Comparison of ENCODE assay signal across 8 mouse cellular contexts in genomic region chr2:75589452-75589851, GRCm38 (mm10).
A peak's percentile ranks its signal among the peaks of the same experiment; 100 is the strongest.
DNase-seq lines count a peak whose midpoint lies in the region; ATAC-seq and TF ChIP-seq lines count a peak whose summit lies in the region.

No protein-coding gene starts in this region.

- no peak overlapping the region for H3K4me3 ChIP-seq in lung, postnatal 0 days (ENCODE audit: low read depth, low read length)
- peak overlapping the region; percentile 45 for H3K4me3 ChIP-seq in midbrain, embryonic 10.5 days

- no peak for ATAC-seq in CD4-positive, CD25-positive, alpha-beta regulatory T cell, adult 4 months
- no peak for ATAC-seq in lung, postnatal 0 days

- peak; percentile 36 for DNase-seq in CD4-positive, CD25-positive, alpha-beta regulatory T cell, adult 2 months (ENCODE audit: low read depth, low spot score)
- peak; percentile 8 for DNase-seq in lung, postnatal 0 days (ENCODE audit: low spot score)
- no peak for DNase-seq in lung, postnatal 36 days
- DNase-seq in induced T-regulatory cell, adult 2 months (ENCODE audit: low read depth) = peak; percentile 34
- DNase-seq in midbrain, embryonic 10.5 days (ENCODE audit: low spot score) = peak; percentile 58
- peak; percentile 33 for DNase-seq in testis, postnatal 14 days (ENCODE audit: low spot score)
- DNase-seq in adipocyte (ENCODE audit: low spot score) = no peak

- no peaks in the 10 kb centered on the region for H3K4me1 ChIP-seq in lung, postnatal 0 days (ENCODE audit: insufficient read depth, low read depth, low read length)
- peaks cover 20% of the 10 kb centered on the region for H3K4me1 ChIP-seq in midbrain, embryonic 10.5 days

- no peak for TF ChIP-seq EP300 in lung, postnatal 0 days (IDR thresholded peaks at IDR 0.05)

- H3K9ac ChIP-seq in lung, postnatal 0 days (replicated peaks; ENCODE audit: low read depth) = no peak overlapping the region

- peaks cover 17% of the 10 kb centered on the region for H3K27me3 ChIP-seq in lung, postnatal 0 days (replicated peaks; ENCODE audit: insufficient read depth, low read length)
- peaks cover 47% of the 10 kb centered on the region for H3K27me3 ChIP-seq in midbrain, embryonic 10.5 days (ENCODE audit: low read depth, poor library complexity, severe bottlenecking)

- no peak for TF ChIP-seq CTCF in lung, postnatal 0 days (IDR thresholded peaks at IDR 0.05)

- no peaks in the 10 kb centered on the region for H3K36me3 ChIP-seq in lung, postnatal 0 days (ENCODE audit: insufficient read depth, low read length)
- no peaks in the 10 kb centered on the region for H3K36me3 ChIP-seq in midbrain, embryonic 10.5 days

- H3K4me2 ChIP-seq in lung, postnatal 0 days (replicated peaks; ENCODE audit: low read depth, low read length) = 0 out of 2 replicates have a peak overlapping the region, but pooled peaks have one; percentile 0

- no peaks in the 10 kb centered on the region for H3K9me3 ChIP-seq in lung, postnatal 0 days (ENCODE audit: low read length)
- H3K9me3 ChIP-seq in midbrain, embryonic 10.5 days (replicated peaks) = no peaks in the 10 kb centered on the region

- 10% methylated on average over 19 of the region's 19 CpGs for WGBS in lung, postnatal 0 days
- WGBS in midbrain, embryonic 10.5 days = 5% methylated on average over 19 of the region's 19 CpGs

- no peak overlapping the region for H3K27ac ChIP-seq in lung, postnatal 0 days (ENCODE audit: low read length)
- no peak overlapping the region; the same call in 1 of the 2 replicates for H3K27ac ChIP-seq in midbrain, embryonic 10.5 days (replicated peaks)

Comparison
In these comparisons a context has a peak if more than half of its experiments do, and no peak if none do; other contexts are left out.
1. DNase-seq: peak in CD4-positive, CD25-positive, alpha-beta regulatory T cell, adult 2 months (single experiment), lung, postnatal 0 days (single experiment), induced T-regulatory cell, adult 2 months (single experiment), midbrain, embryonic 10.5 days (single experiment) and testis, postnatal 14 days (single experiment); none in lung, postnatal 36 days (single experiment) and adipocyte (single experiment).